Mouse (Mus musculus) adrenal gland, adult 2 months (tissue): Measurements from ENCODE around the gene Vmn1r2. TPM values are rescaled to one million over a fixed set of nuclear protein-coding genes. Genes with fewer than 3 reads are reported as not detected.
"Not testable (repeated sequence)": the region's sequence is repeated elsewhere in the genome, so short reads cannot be mapped to it uniquely, and the experiment has no call there.

ENCODE experiments used
- DNase-seq: peaks from one replicate; pipeline ENCODE4 v3.0.0; 2021
- long read RNA-seq: library from polyadenylated mRNA; stranded (forward); transcript quantifications from one replicate; pipeline ENCODE4 v2.0.0, GENCODE M21; 2021
- polyA plus RNA-seq: library from polyadenylated mRNA; depleted of rRNA; stranded (reverse); fragments of >200 nt; gene quantifications from 2 replicates; pipeline ENCODE4 v1.2.3, GENCODE M21; 2012; rRNA removed
- total RNA-seq, 2 experiments: library from RNA; stranded (reverse); gene quantifications; 2 replicates each; pipeline ENCODE4 v1.2.3; 2021

Vmn1r2 gene
- not detected for total RNA-seq
- polyA plus RNA-seq: 0.18 and 0.20 TPM in 2 replicates
- long read RNA-seq: 0 reads

GRCm38 (mm10) chr4:3167020-3167419, at the start of gene Vmn1r2:
Gene Vmn1r2, plus strand, starts transcription at chr4:3167320.
- not testable (repeated sequence) for DNase-seq

- DNase-seq: not testable (repeated sequence)
Measured at GRCm38 (mm10) chr4:3147926-3148325, 19.2 kb upstream of the Vmn1r2 start.

- DNase-seq: peak; percentile 41
Measured at GRCm38 (mm10) chr4:3153320-3153719, 13.8 kb upstream of the Vmn1r2 start.

- not testable (repeated sequence) for DNase-seq
Measured at GRCm38 (mm10) chr4:3164429-3164828, 2.7 kb upstream of the Vmn1r2 start.

- DNase-seq: no peak
Measured at GRCm38 (mm10) chr4:3165046-3165445, 2.1 kb upstream of the Vmn1r2 start.

DNA sequence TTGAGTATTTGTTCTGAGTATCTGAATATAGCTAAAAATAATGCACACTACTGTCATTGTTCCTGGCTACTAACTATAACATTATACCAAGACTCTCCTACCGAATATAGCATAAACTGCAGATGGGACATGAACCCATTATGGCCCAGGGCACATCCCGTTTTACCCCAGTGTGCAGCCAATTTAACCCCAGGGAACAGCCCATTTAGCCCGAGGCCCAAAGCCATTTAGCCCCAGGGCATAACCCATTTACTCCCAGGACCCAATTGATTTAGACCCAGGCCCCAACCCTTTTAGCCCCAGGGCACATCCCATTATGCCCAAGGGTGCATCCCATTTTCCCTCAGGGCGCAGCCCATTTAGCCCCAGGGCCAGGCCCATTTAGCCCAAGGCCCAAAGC, 7.5 kb downstream of the Vmn1r2 start:
- DNase-seq: not testable (repeated sequence)

- not testable (repeated sequence) for DNase-seq
Measured at GRCm38 (mm10) chr4:3175756-3176155, 8.6 kb downstream of the Vmn1r2 start.

- DNase-seq: not testable (repeated sequence)
Measured at GRCm38 (mm10) chr4:3176195-3176594, 9.1 kb downstream of the Vmn1r2 start.

DNA sequence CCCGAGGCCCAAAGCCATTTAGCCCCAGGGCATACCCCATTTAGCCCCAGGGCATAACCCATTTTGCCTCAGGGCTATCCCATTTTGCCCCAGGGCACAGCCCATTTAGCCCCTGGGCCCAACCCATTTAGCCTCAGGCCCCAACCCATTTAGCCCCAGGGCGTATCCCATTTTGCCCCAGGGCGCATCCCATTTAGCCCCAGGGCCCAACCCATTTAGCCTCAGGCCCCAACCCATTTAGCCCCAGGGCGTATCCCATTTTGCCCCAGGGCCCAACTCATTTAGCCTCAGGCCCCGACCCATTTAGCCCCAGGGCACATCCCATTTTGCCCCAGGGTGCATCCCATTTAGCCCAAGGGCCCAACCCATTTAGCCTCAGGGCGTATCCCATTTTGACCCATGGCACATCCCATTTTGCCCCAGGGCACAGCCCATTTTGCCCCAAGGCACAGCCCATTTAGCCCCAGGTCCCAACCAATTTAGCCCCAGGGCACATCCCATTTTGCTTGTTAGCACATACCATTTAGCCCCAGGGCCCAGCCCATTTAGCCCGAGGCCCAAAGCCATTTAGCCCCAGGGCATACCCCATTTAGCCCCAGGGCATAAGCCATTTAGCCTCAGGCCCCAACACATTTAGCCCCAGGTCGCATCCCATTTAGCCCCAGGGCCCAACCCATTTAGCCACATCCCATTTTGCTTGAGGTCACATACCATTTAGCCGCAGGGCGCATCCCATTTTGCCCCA, 9.8 kb downstream of the Vmn1r2 start:
- DNase-seq: not testable (repeated sequence)

DNA sequence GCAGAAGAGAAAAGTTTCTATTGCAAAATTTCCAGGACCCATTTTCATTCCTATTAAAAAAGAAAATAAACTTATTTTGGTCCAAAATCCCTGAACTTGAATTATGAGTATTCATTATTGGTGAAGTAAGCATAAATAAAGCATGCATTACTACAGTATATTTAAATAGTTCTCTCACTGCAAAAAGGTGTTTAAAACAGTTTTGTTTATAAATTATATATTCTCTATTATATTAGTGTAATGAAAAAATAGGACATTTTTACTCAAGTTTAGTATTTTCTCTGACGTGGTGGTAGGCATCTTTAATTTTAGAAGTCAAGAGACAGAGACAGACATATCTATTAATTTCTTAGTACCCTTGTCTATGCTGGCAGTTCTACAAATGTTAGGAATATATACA, 18.1 kb downstream of the Vmn1r2 start, which contains the start of gene Vmn1r3:
TSS of gene Vmn1r3 (minus strand) at position 101 of the 400 bp plus-strand sequence.
- not testable (repeated sequence) for DNase-seq

- not testable (repeated sequence) for DNase-seq
Measured at GRCm38 (mm10) chr4:3209643-3210217, 42.6 kb downstream of the Vmn1r2 start.

DNA sequence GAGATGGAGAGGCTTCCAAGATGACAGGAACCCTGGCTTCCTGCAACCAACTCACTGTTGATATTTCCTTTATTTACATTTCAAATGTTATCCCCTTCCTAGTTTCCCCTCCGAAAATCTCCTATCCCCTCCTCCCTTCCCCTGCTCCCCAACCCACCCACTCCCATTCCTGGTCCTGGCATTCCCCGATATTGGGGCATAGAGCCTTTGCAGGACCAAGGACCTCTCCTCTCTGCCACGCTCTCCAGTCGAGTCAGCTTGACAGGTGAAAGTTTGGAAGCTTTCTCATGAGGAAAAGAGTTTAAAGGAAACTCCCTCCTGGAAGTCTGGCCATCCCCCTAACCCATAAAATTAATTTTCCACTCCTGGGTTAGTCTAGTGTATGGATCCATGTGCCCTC, 46.2 kb downstream of the Vmn1r2 start:
- not testable (repeated sequence) for DNase-seq

DNA sequence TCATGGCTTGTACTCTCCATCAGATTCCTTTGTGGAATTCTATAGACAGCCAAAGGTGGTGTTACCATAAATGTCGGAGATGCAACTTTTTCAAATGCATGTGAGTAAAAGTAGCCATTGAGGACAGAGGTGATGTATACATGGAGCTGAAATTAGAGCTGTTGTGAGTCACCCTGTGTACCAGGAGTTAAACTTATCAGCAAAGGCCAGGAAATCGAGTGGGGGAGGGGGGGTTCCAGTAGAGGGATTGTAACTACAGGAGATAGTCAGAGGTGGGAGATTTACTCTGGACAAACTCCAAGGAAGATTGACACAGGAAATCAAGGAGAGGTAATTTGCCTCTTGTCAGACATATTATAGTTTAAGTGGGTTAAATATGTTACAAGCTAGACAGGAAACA, 49.3 kb downstream of the Vmn1r2 start:
- DNase-seq: not testable (repeated sequence)

Other genes with a start within 250 kb of the Vmn1r2 start
- under 1 TPM; 0.28 to 0.72 TPM for gene Vmn1r3, start 18.0 kb downstream of the Vmn1r2 start, total RNA-seq
- 0.20 TPM in 1 of 2 replicates, not detected in the other for gene Vmn1r3, start 18.0 kb downstream of the Vmn1r2 start, polyA plus RNA-seq